Mouse (Mus musculus) midbrain, embryonic 15.5 days (tissue): ENCODE results near the gene Sar1b. TPM values are rescaled to one million over a fixed set of nuclear protein-coding genes. Genes with fewer than 3 reads are reported as not detected.
"Not testable (repeated sequence)": the region's sequence is repeated elsewhere in the genome, so short reads cannot be mapped to it uniquely, and the experiment has no call there.

Source experiments
- ATAC-seq: fragments of 200-750 bp; cut with Nextera tagmentation; replicated peaks from 2 replicates; pipeline ENCODE4 v1.8.0; 2017; ENCODE audit warnings: moderate TSS enrichment
- H3K27ac ChIP-seq: fragments of 300-500 bp; sonication (generic); 2 replicates; pipeline ENCODE4 v1.5.1; 2015; ENCODE audit warnings: mild to moderate bottlenecking, inconsistent platforms
- H3K27me3 ChIP-seq: fragments of 300-500 bp; sonication (generic); replicated peaks from 2 replicates; pipeline ENCODE4 v1.6.1; 2015; ENCODE audit warnings: inconsistent platforms
- H3K36me3 ChIP-seq: fragments of 300-500 bp; sonication (generic); replicated peaks from 2 replicates; pipeline ENCODE4 v1.6.1; 2015; ENCODE audit warnings: inconsistent platforms
- H3K4me1 ChIP-seq: fragments of 300-500 bp; sonication (generic); 2 replicates; pipeline ENCODE4 v1.6.1; 2015; ENCODE audit warnings: inconsistent platforms
- H3K4me2 ChIP-seq: fragments of 300-500 bp; sonication (generic); 2 replicates; pipeline ENCODE4 v1.6.1; 2015; ENCODE audit warnings: inconsistent platforms, mild to moderate bottlenecking, moderate library complexity
- H3K4me3 ChIP-seq: fragments of 300-500 bp; sonication (generic); 2 replicates; pipeline ENCODE4 v1.5.1; 2015; ENCODE audit warnings: mild to moderate bottlenecking, inconsistent platforms
- H3K9ac ChIP-seq: fragments of 300-500 bp; sonication (generic); 2 replicates; pipeline ENCODE4 v1.6.1; 2015; ENCODE audit warnings: mild to moderate bottlenecking, inconsistent platforms
- H3K9me3 ChIP-seq: fragments of 300-500 bp; sonication (generic); 2 replicates; pipeline ENCODE4 v1.6.1; 2016; ENCODE audit warnings: inconsistent platforms
- WGBS: fragments of 180-500 bp; shearing (Covaris S2); methylation state at CpG from one replicate; pipeline ENCODE4 v1.1.7; 2015; ENCODE audit warnings: mixed read lengths; 5-methylcytosine and 5-hydroxymethylcytosine counted together
- polyA plus RNA-seq: library from polyadenylated mRNA; unstranded; fragments of >200 nt; fragmentation: Nextera tagmentation; extraction: Ambion mirVana; gene quantifications from 2 replicates; pipeline ENCODE4 v1.2.1, GENCODE M21; 2015

Gene Sar1b
- 172 and 174 TPM in 2 replicates for polyA plus RNA-seq

- Histone ChIP-seq H3K4me1 (peaks cover 13% of the 10 kb centered on the region), H3K27ac (peak within 1 kb of the TSS; percentile 48; the same call in 1 of the 2 replicates), H3K4me3 (peak within 1 kb of the TSS; percentile 96), H3K9ac (peak within 1 kb of the TSS; percentile 92), H3K27me3 (0 out of 2 replicates have a peak, but pooled peaks cover 7% of the 10 kb centered on the region), H3K4me2 (peak within 1 kb of the TSS; percentile 89), H3K36me3 (no peaks in the 10 kb centered on the region), H3K9me3 (no peaks in the 10 kb centered on the region)
- ATAC-seq: peak; percentile 94
- 2% methylated on average over 30 of the region's 30 CpGs for WGBS
These were observed at the start of gene Sar1b, which contains the start of gene Sec24a for GRCm38 (mm10) chr11:51763213-51763907. TSS of gene Sar1b (plus strand) at chr11:51763687. TSS of gene Sec24a (minus strand) at chr11:51763634.

DNA sequence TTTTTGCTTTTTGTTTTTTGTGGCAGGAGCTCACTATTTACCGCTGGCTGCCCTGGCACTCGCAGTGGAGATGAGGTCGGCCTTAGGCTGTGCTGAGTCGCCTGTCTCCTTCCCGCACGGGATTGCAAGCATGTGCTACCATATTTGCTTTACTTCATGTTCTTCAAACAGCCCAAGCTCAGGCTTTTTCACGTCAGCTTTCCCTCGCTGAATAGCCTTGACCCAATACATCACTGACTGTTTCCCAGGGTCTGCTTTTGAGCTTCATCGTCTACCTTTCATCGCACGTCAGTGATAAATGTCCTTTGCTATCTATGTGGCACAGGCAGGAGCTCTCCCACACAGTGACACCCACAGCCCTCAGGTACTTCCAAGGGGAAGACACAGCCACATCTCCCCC, 42.4 kb upstream of the Sar1b start:
- H3K9me3 ChIP-seq: no peaks in the 10 kb centered on the region
- no peak for ATAC-seq
- H3K4me1 ChIP-seq: no peaks in the 10 kb centered on the region
- H3K27ac ChIP-seq: no peak overlapping the region
- no peak overlapping the region for H3K9ac ChIP-seq
- H3K4me2 ChIP-seq: no peak overlapping the region
- WGBS: 94% methylated on average over 11 of the region's 11 CpGs
- H3K36me3 ChIP-seq: peaks cover 39% of the 10 kb centered on the region
- H3K4me3 ChIP-seq: no peak overlapping the region
- H3K27me3 ChIP-seq: no peaks in the 10 kb centered on the region

DNA sequence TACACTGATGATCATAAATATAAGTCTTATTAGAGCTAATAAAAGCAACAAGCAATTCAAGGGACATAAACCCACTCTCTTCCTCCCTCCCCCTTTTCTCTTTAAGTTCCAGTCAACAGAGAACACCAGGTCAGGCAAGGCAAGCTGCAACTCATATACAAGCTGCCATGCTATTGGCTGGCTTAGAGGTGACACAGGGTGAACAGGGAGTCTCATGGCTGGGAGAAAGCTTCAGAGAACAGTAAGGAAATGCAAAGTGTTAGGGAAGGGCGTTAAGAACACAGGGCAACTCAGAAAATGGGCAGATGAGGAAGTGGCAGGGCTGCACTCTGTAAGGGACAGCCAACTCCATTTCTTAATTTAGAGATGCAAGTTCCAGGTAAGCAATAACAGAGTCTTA, 30.6 kb upstream of the Sar1b start:
- Histone ChIP-seq H3K36me3 (peaks cover 21% of the 10 kb centered on the region), H3K4me1 (no peaks in the 10 kb centered on the region), H3K9me3 (no peaks in the 10 kb centered on the region), H3K4me3 (no peak overlapping the region), H3K27me3 (no peaks in the 10 kb centered on the region), H3K27ac (no peak overlapping the region), H3K4me2 (no peak overlapping the region), H3K9ac (no peak overlapping the region)
- 93% methylated on average over 1 of the region's 1 CpGs for WGBS
- ATAC-seq: no peak

DNA sequence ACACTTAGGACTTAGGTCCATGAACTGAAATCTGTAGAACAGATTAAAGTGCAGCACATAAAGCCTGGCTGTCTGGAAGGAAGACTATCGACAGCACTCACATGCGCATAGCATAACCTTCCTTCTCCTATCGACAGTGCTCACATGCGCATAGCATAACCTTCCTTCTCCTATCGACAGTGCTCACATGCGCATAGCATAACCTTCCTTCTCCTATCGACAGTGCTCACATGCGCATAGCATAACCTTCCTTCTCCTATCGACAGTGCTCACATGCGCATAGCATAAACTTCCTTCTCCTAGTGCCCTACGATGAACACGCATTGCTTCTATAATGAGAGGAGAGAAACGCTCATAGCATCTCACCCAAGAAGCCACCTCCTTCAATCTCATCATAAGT, 29.3 kb upstream of the Sar1b start:
- H3K4me3 ChIP-seq, H3K4me1 ChIP-seq, H3K27me3 ChIP-seq, ATAC-seq, H3K9me3 ChIP-seq, H3K27ac ChIP-seq, H3K9ac ChIP-seq, H3K4me2 ChIP-seq: not testable (repeated sequence)
- 94% methylated on average over 13 of the region's 13 CpGs for WGBS
- peaks cover 25% of the 10 kb centered on the region for H3K36me3 ChIP-seq

DNA sequence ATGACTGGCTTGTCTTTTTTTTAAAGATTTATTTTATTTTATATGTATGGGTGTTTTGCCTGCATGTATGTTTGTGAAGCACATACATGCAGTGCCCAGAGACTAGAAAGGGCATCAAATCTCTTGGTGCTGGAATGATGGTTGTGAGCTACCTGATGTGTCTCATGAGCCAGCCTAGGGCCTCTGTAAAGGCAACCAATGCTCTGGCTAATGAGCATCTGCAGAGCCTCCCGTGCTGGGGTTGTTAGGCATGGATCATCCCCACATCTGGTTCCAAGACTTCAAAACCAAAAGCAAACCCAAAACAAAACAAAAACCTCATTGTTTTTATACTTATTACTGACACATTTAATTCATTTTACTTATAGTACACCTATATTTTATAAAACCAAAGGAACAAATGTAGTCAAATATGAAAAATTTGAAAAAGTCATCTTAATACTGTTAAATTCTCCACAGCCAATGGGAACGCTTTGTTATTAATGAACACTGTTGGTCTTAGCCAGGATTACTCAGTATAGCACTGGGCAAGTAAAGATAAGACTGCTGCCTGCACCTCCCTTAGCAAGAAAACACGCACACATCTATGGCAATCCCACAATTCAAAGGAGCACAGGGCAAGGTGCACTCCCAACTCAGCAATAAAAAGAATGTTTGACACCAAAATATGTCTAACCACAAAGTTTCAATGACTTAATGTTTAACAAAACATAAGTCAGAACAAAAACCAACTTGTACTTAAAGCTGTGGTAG, 24.7 kb upstream of the Sar1b start:
- H3K4me3 ChIP-seq: no peak overlapping the region
- ATAC-seq: no peak
- peaks cover 36% of the 10 kb centered on the region for H3K36me3 ChIP-seq
- H3K4me2 ChIP-seq: no peak overlapping the region
- no peaks in the 10 kb centered on the region for H3K4me1 ChIP-seq
- H3K9ac ChIP-seq: no peak overlapping the region
- H3K9me3 ChIP-seq: no peaks in the 10 kb centered on the region
- no peaks in the 10 kb centered on the region for H3K27me3 ChIP-seq
- H3K27ac ChIP-seq: no peak overlapping the region
- 90% methylated on average over 3 of the region's 3 CpGs for WGBS

DNA sequence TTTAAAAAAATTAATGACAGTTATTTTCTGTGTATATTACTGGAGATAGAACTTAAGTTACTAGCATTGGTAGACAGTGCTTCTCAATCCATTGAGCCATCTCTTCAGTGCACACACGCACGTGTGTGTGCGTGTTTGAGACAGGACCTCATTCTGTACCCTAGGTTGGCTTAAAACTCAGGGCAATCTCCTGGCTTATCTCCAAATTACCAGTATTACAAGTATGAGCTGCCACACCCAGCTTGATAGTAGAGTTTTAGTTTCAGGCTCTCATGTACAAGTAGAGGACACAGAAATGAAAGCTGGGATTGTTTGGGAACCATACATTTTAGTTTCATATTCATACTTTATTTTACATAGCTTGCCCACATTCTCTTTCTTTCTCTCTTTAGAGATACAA, 22.8 kb upstream of the Sar1b start:
- Histone ChIP-seq H3K27ac (no peak overlapping the region), H3K9ac (no peak overlapping the region), H3K36me3 (peaks cover 36% of the 10 kb centered on the region), H3K4me1 (no peaks in the 10 kb centered on the region), H3K4me3 (no peak overlapping the region), H3K4me2 (no peak overlapping the region), H3K27me3 (no peaks in the 10 kb centered on the region), H3K9me3 (no peaks in the 10 kb centered on the region)
- WGBS: 96% methylated on average over 3 of the region's 3 CpGs
- ATAC-seq: no peak

GRCm38 (mm10) chr11:51746096-51746495, 17.4 kb upstream of the Sar1b start:
- no peak for ATAC-seq
- Histone ChIP-seq H3K27me3 (no peaks in the 10 kb centered on the region), H3K4me3 (no peak overlapping the region), H3K4me2 (no peak overlapping the region), H3K4me1 (no peaks in the 10 kb centered on the region), H3K36me3 (peaks cover 19% of the 10 kb centered on the region), H3K9ac (no peak overlapping the region), H3K9me3 (no peaks in the 10 kb centered on the region), H3K27ac (no peak overlapping the region)
- WGBS: 53% methylated on average over 1 of the region's 1 CpGs

DNA sequence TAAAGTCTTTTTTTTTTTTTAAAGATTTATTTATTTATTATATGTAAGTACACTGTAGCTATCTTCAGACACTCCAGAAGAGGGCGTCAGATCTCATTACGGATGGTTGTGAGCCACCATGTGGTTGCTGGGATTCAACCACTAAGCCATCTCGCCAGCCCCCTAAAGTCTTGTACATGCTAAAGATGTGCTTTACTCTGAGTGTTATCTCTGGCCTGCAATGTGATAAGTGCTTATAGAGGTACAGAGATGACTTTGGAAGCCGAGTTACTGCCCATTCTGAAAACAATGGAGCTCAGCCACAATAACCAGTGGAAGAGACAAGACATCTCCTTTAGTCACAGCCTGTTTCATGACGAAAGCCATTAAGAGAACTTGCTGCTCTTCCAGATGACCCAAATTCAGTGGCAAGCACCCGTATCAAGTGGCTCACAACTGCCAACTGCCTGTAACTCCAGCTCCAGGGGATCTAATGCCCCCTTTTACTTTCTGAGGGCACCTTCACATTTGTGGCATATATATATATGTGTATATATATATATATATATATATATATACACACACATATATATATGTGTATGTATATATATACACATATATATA, 11.8 kb upstream of the Sar1b start:
- H3K4me3 ChIP-seq, H3K36me3 ChIP-seq, H3K4me2 ChIP-seq, H3K9me3 ChIP-seq, H3K27ac ChIP-seq, ATAC-seq, H3K9ac ChIP-seq, H3K27me3 ChIP-seq: not testable (repeated sequence)
- 81% methylated on average over 6 of the region's 6 CpGs for WGBS
- H3K4me1 ChIP-seq: peaks cover 23% of the 10 kb centered on the region

GRCm38 (mm10) chr11:51755621-51756311, 7.7 kb upstream of the Sar1b start:
- Histone ChIP-seq H3K4me1 (peaks cover 27% of the 10 kb centered on the region), H3K36me3 (no peaks in the 10 kb centered on the region), H3K9ac (peak overlapping the region; percentile 93), H3K27ac (peak overlapping the region; percentile 76), H3K4me2 (peak overlapping the region; percentile 78), H3K4me3 (peak overlapping the region; percentile 99), H3K27me3 (0 out of 2 replicates have a peak, but pooled peaks cover 2% of the 10 kb centered on the region), H3K9me3 (no peaks in the 10 kb centered on the region)
- peak; percentile 82 for ATAC-seq
- under 1% methylated on average over 46 of the region's 46 CpGs for WGBS

- peak overlapping the region; percentile 78 for H3K4me2 ChIP-seq
- ATAC-seq: peak; percentile 98
- H3K4me3 ChIP-seq: peak overlapping the region; percentile 99
- H3K36me3 ChIP-seq: no peaks in the 10 kb centered on the region
- H3K27ac ChIP-seq: peak overlapping the region; percentile 76
- peak overlapping the region; percentile 93 for H3K9ac ChIP-seq
- WGBS: 0% methylated on average over 41 of the region's 41 CpGs
- H3K4me1 ChIP-seq: peaks cover 27% of the 10 kb centered on the region
- H3K9me3 ChIP-seq: no peaks in the 10 kb centered on the region
- H3K27me3 ChIP-seq: 0 out of 2 replicates have a peak, but pooled peaks cover 3% of the 10 kb centered on the region
These were observed 7.1 kb upstream of the Sar1b start for GRCm38 (mm10) chr11:51756352-51756771.

DNA sequence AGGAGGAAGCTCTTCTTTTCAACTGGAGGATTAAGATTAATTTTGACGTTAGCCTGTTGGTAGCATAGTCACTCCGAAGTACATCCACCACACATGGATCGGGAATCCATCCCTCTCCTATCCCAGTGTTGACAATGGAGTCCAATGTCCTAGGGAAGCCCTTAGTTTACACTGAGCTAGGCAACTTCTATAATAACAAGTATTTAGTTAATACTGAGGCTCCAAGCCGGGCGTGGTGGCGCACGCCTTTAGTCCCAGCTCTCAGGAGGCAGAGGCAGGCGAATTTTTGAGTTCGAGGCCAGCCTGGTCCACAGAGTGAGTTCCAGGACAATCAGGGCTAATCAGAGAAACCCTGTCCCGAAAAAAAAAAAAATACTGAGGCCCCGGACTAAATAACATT, 6.5 kb upstream of the Sar1b start:
- H3K4me1 ChIP-seq: peaks cover 27% of the 10 kb centered on the region
- H3K4me3 ChIP-seq: peak overlapping the region; percentile 99
- no peaks in the 10 kb centered on the region for H3K9me3 ChIP-seq
- no peak; the same call in 1 of the 2 replicates for ATAC-seq
- WGBS: 78% methylated on average over 11 of the region's 11 CpGs
- no peaks in the 10 kb centered on the region for H3K36me3 ChIP-seq
- peak overlapping the region; percentile 78 for H3K4me2 ChIP-seq
- peak overlapping the region; percentile 76 for H3K27ac ChIP-seq
- H3K9ac ChIP-seq: peak overlapping the region; percentile 93
- 0 out of 2 replicates have a peak, but pooled peaks cover 7% of the 10 kb centered on the region for H3K27me3 ChIP-seq

- H3K9me3 ChIP-seq: no peaks in the 10 kb centered on the region
- no peak overlapping the region for H3K4me2 ChIP-seq
- H3K27me3 ChIP-seq: 0 out of 2 replicates have a peak, but pooled peaks cover 7% of the 10 kb centered on the region
- H3K9ac ChIP-seq: no peak overlapping the region
- 90% methylated on average over 5 of the region's 5 CpGs for WGBS
- no peak for ATAC-seq
- no peak overlapping the region for H3K4me3 ChIP-seq
- peaks cover 27% of the 10 kb centered on the region for H3K4me1 ChIP-seq
- no peaks in the 10 kb centered on the region for H3K36me3 ChIP-seq
- no peak overlapping the region for H3K27ac ChIP-seq
These were observed 5.9 kb upstream of the Sar1b start for GRCm38 (mm10) chr11:51757625-51758024.
